ENCODE assay signal across 8 mouse cellular contexts in the genomic region with DNA sequence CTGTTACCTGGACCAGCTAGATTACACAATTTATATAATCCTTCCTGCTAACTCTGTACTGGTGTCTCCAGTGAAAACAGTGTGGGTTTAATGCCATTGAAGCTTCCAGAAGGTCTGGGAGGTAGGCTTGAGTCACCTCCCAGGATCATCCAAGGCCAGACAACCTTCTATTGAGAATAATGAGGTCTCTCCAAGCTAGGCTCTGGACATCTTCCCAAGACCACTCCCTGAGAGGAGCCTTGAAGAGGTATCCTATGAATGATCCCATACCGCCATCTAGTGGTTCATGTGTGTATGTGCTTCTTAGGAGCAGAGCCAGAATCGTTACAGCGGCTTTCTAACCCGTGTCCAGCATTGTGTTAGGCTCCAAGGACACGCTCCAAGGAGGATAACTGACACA. TPM values are rescaled to one million over a fixed set of nuclear protein-coding genes. Genes with fewer than 3 reads are reported as not detected.
A peak's percentile ranks its signal among the peaks of the same experiment; 100 is the strongest.
DNase-seq lines count a peak whose midpoint lies in the region; ATAC-seq and TF ChIP-seq lines count a peak whose summit lies in the region.

No protein-coding gene starts in this region.

- no peak overlapping the region for H3K27ac ChIP-seq in cortical plate, adult 2 months (ENCODE audit: insufficient read depth, low read length)
- H3K27ac ChIP-seq in intestine, embryonic 14.5 days (ENCODE audit: low read depth), result no peak overlapping the region

- H3K9ac ChIP-seq in intestine, embryonic 14.5 days (ENCODE audit: low read length), result no peak overlapping the region

- H3K27me3 ChIP-seq in intestine, embryonic 14.5 days (replicated peaks; ENCODE audit: control insufficient read depth, insufficient read depth, low read length), result no peaks in the 10 kb centered on the region

- no peaks in the 10 kb centered on the region; the same call in 1 of the 2 replicates for H3K4me1 ChIP-seq in cortical plate, adult 2 months (ENCODE audit: control insufficient read depth, insufficient read depth, low read length)
- H3K4me1 ChIP-seq in intestine, embryonic 14.5 days (replicated peaks; ENCODE audit: control insufficient read depth, insufficient read depth, low read length), result no peaks in the 10 kb centered on the region

- TF ChIP-seq CTCF in cortical plate, adult 2 months (IDR thresholded peaks at IDR 0.05; ENCODE audit: extremely low read depth, insufficient read depth, low read length), result peak; percentile 92

- 4% methylated on average over 5 of the region's 5 CpGs for WGBS in intestine, embryonic 14.5 days

- ATAC-seq in intestine, embryonic 14.5 days (replicated peaks; ENCODE audit: low FRiP score, low TSS enrichment, low read depth), result peak; percentile 64; the same call in 1 of the 2 replicates
- ATAC-seq in megakaryocyte progenitor cell, adult 5-6 weeks (replicated peaks; ENCODE audit: poor library complexity), result peak; percentile 98

- intact Hi-C loops in gastrocnemius, postnatal 14 days (cut with DNase I; ENCODE audit: low total_unique reads), result no loop called here
- intact Hi-C loops in left cerebral cortex, postnatal 10 days (cut with DNase I), result loop anchor here (2.0 to 5.0 kb wide), 2 partner anchors 104 to 248 kb away; no protein-coding TSS in a partner anchor

- no peaks in the 10 kb centered on the region for H3K36me3 ChIP-seq in intestine, embryonic 14.5 days (ENCODE audit: control insufficient read depth, insufficient read depth, low read length)

- TF ChIP-seq POLR2A in cortical plate, adult 2 months (IDR thresholded peaks at IDR 0.05; ENCODE audit: extremely low read depth, insufficient read depth, low read length), result no peak

- DNase-seq in right cerebral cortex, adult 18-20 months, result peak; percentile 62
- DNase-seq in right cerebral cortex, postnatal 14 days, result no peak
- peak; percentile 35 for DNase-seq in gastrocnemius, postnatal 14 days
- peak; percentile 66 for DNase-seq in intestine, embryonic 14.5 days (ENCODE audit: low spot score)
- DNase-seq in left cerebral cortex, postnatal 10 days (ENCODE audit: extremely low spot score in 1 of 2, low spot score in 2 of 2), result peak; percentile 54 to 80
- peak; percentile 55 for DNase-seq in right cerebral cortex, postnatal 25 days

- H3K4me3 ChIP-seq in cortical plate, adult 2 months (ENCODE audit: insufficient read depth, low read length), result no peak overlapping the region
- H3K4me3 ChIP-seq in intestine, embryonic 14.5 days (ENCODE audit: low read depth, low read length), result no peak overlapping the region

- no peak overlapping the region for H3K4me2 ChIP-seq in intestine, embryonic 14.5 days (ENCODE audit: low read length)

- H3K9me3 ChIP-seq in intestine, embryonic 14.5 days (ENCODE audit: control insufficient read depth, low read length), result no peaks in the 10 kb centered on the region

RNA-seq across cellular contexts. Expression of gene Bsdc1, which starts 6.1 kb away (rescaled TPM):
- polyA plus RNA-seq in cortical plate, adult 2 months (2012; rRNA removed), result 27.9 and 28.3 TPM in 2 replicates
- 10 to 100 TPM; 22.2 to 32.6 TPM for total RNA-seq in gastrocnemius, postnatal 14 days (2021)
- polyA plus RNA-seq in intestine, embryonic 14.5 days (2014; fragmentation: Nextera tagmentation; extraction: Ambion mirVana), result 21.8 and 24.6 TPM in 2 replicates
- total RNA-seq in left cerebral cortex, postnatal 10 days (2021), result 10 to 100 TPM; 40.8 to 46.6 TPM
- 14.4 and 14.6 TPM in 2 replicates for total RNA-seq in megakaryocyte progenitor cell, adult 5-6 weeks (2015)
- 23.1 and 24.8 TPM in 2 replicates for total RNA-seq in megakaryocyte progenitor cell, adult 5-6 weeks (2017)

RNA-seq across cellular contexts. Expression of gene Zbtb8b, which starts 14.6 kb away (rescaled TPM):
- 2.5 and 3.0 TPM in 2 replicates for polyA plus RNA-seq in cortical plate, adult 2 months (2012; rRNA removed)
- total RNA-seq in gastrocnemius, postnatal 14 days (2021), result not detected
- polyA plus RNA-seq in intestine, embryonic 14.5 days (2014; fragmentation: Nextera tagmentation; extraction: Ambion mirVana), result 1.7 TPM in 2 replicates
- 1 to 10 TPM; 4.6 to 4.7 TPM for total RNA-seq in left cerebral cortex, postnatal 10 days (2021)
- not detected in 2 replicates for total RNA-seq in megakaryocyte progenitor cell, adult 5-6 weeks (2015)
- total RNA-seq in megakaryocyte progenitor cell, adult 5-6 weeks (2017), result not detected in 2 replicates

RNA-seq across cellular contexts. Expression of gene Tssk3, which starts 35.6 kb away (rescaled TPM):
- 0.19 and 0.36 TPM in 2 replicates for polyA plus RNA-seq in cortical plate, adult 2 months (2012; rRNA removed)
- not detected for total RNA-seq in gastrocnemius, postnatal 14 days (2021)
- not detected in 2 replicates for polyA plus RNA-seq in intestine, embryonic 14.5 days (2014; fragmentation: Nextera tagmentation; extraction: Ambion mirVana)
- 1 to 10 TPM in 1 of 2 experiments, under 1 TPM in 1; 0.36 to 1.1 TPM for total RNA-seq in left cerebral cortex, postnatal 10 days (2021)
- total RNA-seq in megakaryocyte progenitor cell, adult 5-6 weeks (2015), result not detected in 2 replicates
- not detected in 2 replicates for total RNA-seq in megakaryocyte progenitor cell, adult 5-6 weeks (2017)

RNA-seq across cellular contexts. Expression of gene Fam229a, which starts 35.7 kb away (rescaled TPM):
- 0.79 and 0.88 TPM in 2 replicates for polyA plus RNA-seq in cortical plate, adult 2 months (2012; rRNA removed)
- total RNA-seq in gastrocnemius, postnatal 14 days (2021), result not detected
- 0.47 TPM in 1 of 2 replicates, not detected in the other for polyA plus RNA-seq in intestine, embryonic 14.5 days (2014; fragmentation: Nextera tagmentation; extraction: Ambion mirVana)
- total RNA-seq in left cerebral cortex, postnatal 10 days (2021), result 1 to 10 TPM in 1 of 2 experiments, not detected in 1; 1.8 TPM
- total RNA-seq in megakaryocyte progenitor cell, adult 5-6 weeks (2015), result not detected in 2 replicates
- total RNA-seq in megakaryocyte progenitor cell, adult 5-6 weeks (2017), result not detected in 2 replicates

RNA-seq across cellular contexts. Expression of gene Marcksl1, which starts 58.1 kb away (rescaled TPM):
- 129 and 134 TPM in 2 replicates for polyA plus RNA-seq in cortical plate, adult 2 months (2012; rRNA removed)
- total RNA-seq in gastrocnemius, postnatal 14 days (2021), result 10 to 100 TPM in 1 of 2 experiments, 1 to 10 TPM in 1; 9.2 to 14.4 TPM
- 595 and 619 TPM in 2 replicates for polyA plus RNA-seq in intestine, embryonic 14.5 days (2014; fragmentation: Nextera tagmentation; extraction: Ambion mirVana)
- 100 to 1,000 TPM; 884 to 935 TPM for total RNA-seq in left cerebral cortex, postnatal 10 days (2021)
- 56.8 and 62.3 TPM in 2 replicates for total RNA-seq in megakaryocyte progenitor cell, adult 5-6 weeks (2015)
- total RNA-seq in megakaryocyte progenitor cell, adult 5-6 weeks (2017), result 37.5 and 43.9 TPM in 2 replicates

Comparison
In these comparisons a context has a peak if more than half of its experiments do, and no peak if none do; other contexts are left out.
1. RNA of gene Zbtb8b, which starts 14.6 kb away (total RNA-seq): 4.6 to 4.7 TPM in left cerebral cortex, postnatal 10 days; not detected in gastrocnemius, postnatal 14 days and not detected in megakaryocyte progenitor cell, adult 5-6 weeks; every median in the first group is over 4 times any median in the second.